Mouse (Mus musculus): ENCODE measurements around the gene Dclk2. TPM values are rescaled to one million over a fixed set of nuclear protein-coding genes. Genes with fewer than 3 reads are reported as not detected.

The Dclk2 gene
- polyA plus RNA-seq, 1 experiment, result 0.80 TPM

- TF ChIP-seq FOSL1 (IDR thresholded peaks at IDR 0.05; ENCODE audit: insufficient read depth, low read length, poor library complexity, severe bottlenecking) (no peak), MYOG (IDR thresholded peaks at IDR 0.05; ENCODE audit: control insufficient read depth, extremely low read depth, insufficient read length) (no peak), MAX (IDR thresholded peaks at IDR 0.05) (no peak), MYOD1 (IDR thresholded peaks at IDR 0.05; ENCODE audit: control insufficient read depth, insufficient read length, low read depth) (no peak), USF1 (IDR thresholded peaks at IDR 0.05; ENCODE audit: low read depth) (no peak), CEBPB (IDR thresholded peaks at IDR 0.05; ENCODE audit: low read depth) (no peak), CTCF (IDR thresholded peaks at IDR 0.05; ENCODE audit: control insufficient read depth, insufficient read depth, insufficient read length) (no peak)
- H3K4me3 ChIP-seq (ENCODE audit: insufficient read depth, poor library complexity, severe bottlenecking), result no peak overlapping the region
- no peak overlapping the region for H3ac ChIP-seq (ENCODE audit: control insufficient read depth, insufficient read length, low read depth)
- H3K36me3 ChIP-seq (ENCODE audit: control insufficient read depth, insufficient read depth), result no peaks in the 10 kb centered on the region
- no peaks in the 10 kb centered on the region for H3K79me2 ChIP-seq (ENCODE audit: control insufficient read depth, insufficient read depth)
- H3K79me3 ChIP-seq (ENCODE audit: low read depth), result no peaks in the 10 kb centered on the region
- H3K27me3 ChIP-seq (ENCODE audit: control insufficient read depth, insufficient read depth, insufficient read length), result no peaks in the 10 kb centered on the region
These were observed 49.7 kb downstream of the Dclk2 start for GRCm38 (mm10) chr3:86870952-86871351.

GRCm38 (mm10) chr3:86870411-86870810 lies 50.2 kb downstream of the Dclk2 start:
- no peaks in the 10 kb centered on the region for H3K27me3 ChIP-seq (ENCODE audit: control insufficient read depth, insufficient read depth, insufficient read length)
- H3K36me3 ChIP-seq (ENCODE audit: control insufficient read depth, insufficient read depth), result no peaks in the 10 kb centered on the region
- no peaks in the 10 kb centered on the region for H3K79me3 ChIP-seq (ENCODE audit: low read depth)
- no peak overlapping the region for H3ac ChIP-seq (ENCODE audit: control insufficient read depth, insufficient read length, low read depth)
- no peaks in the 10 kb centered on the region for H3K79me2 ChIP-seq (ENCODE audit: control insufficient read depth, insufficient read depth)
- H3K4me3 ChIP-seq (ENCODE audit: insufficient read depth, poor library complexity, severe bottlenecking), result no peak overlapping the region
- TF ChIP-seq MAX (IDR thresholded peaks at IDR 0.05), result no peak
- no peak for TF ChIP-seq CTCF (IDR thresholded peaks at IDR 0.05; ENCODE audit: control insufficient read depth, insufficient read depth, insufficient read length)
- TF ChIP-seq CEBPB (IDR thresholded peaks at IDR 0.05; ENCODE audit: low read depth), result no peak

- Histone ChIP-seq H3ac (ENCODE audit: control insufficient read depth, insufficient read length, low read depth) (no peak overlapping the region), H3K4me3 (ENCODE audit: insufficient read depth, poor library complexity, severe bottlenecking) (no peak overlapping the region), H3K36me3 (ENCODE audit: control insufficient read depth, insufficient read depth) (no peaks in the 10 kb centered on the region), H3K27me3 (ENCODE audit: control insufficient read depth, insufficient read depth, insufficient read length) (no peaks in the 10 kb centered on the region), H3K79me3 (ENCODE audit: low read depth) (no peaks in the 10 kb centered on the region), H3K79me2 (ENCODE audit: control insufficient read depth, insufficient read depth) (no peaks in the 10 kb centered on the region)
- TF ChIP-seq CTCF (IDR thresholded peaks at IDR 0.05; ENCODE audit: control insufficient read depth, insufficient read depth, insufficient read length), result no peak
- no peak for TF ChIP-seq CEBPB (IDR thresholded peaks at IDR 0.05; ENCODE audit: low read depth)
- TF ChIP-seq USF1 (IDR thresholded peaks at IDR 0.05; ENCODE audit: low read depth), result no peak
- no peak for TF ChIP-seq FOSL1 (IDR thresholded peaks at IDR 0.05; ENCODE audit: insufficient read depth, low read length, poor library complexity, severe bottlenecking)
- TF ChIP-seq MAX (IDR thresholded peaks at IDR 0.05), result no peak
- TF ChIP-seq MYOD1 (IDR thresholded peaks at IDR 0.05; ENCODE audit: control insufficient read depth, insufficient read length, low read depth), result no peak
- TF ChIP-seq MYOG (IDR thresholded peaks at IDR 0.05; ENCODE audit: control insufficient read depth, extremely low read depth, insufficient read length), result no peak
These were observed 51.9 kb downstream of the Dclk2 start for GRCm38 (mm10) chr3:86868721-86869120.

- TF ChIP-seq FOSL1 (IDR thresholded peaks at IDR 0.05; ENCODE audit: insufficient read depth, low read length, poor library complexity, severe bottlenecking) (no peak), MYOG (IDR thresholded peaks at IDR 0.05; ENCODE audit: control insufficient read depth, extremely low read depth, insufficient read length) (no peak), USF1 (IDR thresholded peaks at IDR 0.05; ENCODE audit: low read depth) (no peak), MAX (IDR thresholded peaks at IDR 0.05) (no peak), MYOD1 (IDR thresholded peaks at IDR 0.05; ENCODE audit: control insufficient read depth, insufficient read length, low read depth) (no peak), CEBPB (IDR thresholded peaks at IDR 0.05; ENCODE audit: low read depth) (no peak)
- Histone ChIP-seq H3K27me3 (ENCODE audit: control insufficient read depth, insufficient read depth, insufficient read length) (no peaks in the 10 kb centered on the region), H3K4me3 (ENCODE audit: insufficient read depth, poor library complexity, severe bottlenecking) (no peak overlapping the region), H3K79me2 (ENCODE audit: control insufficient read depth, insufficient read depth) (no peaks in the 10 kb centered on the region), H3K79me3 (ENCODE audit: low read depth) (no peaks in the 10 kb centered on the region), H3ac (ENCODE audit: control insufficient read depth, insufficient read length, low read depth) (no peak overlapping the region), H3K36me3 (ENCODE audit: control insufficient read depth, insufficient read depth) (no peaks in the 10 kb centered on the region)
These were observed 57.2 kb downstream of the Dclk2 start for GRCm38 (mm10) chr3:86863327-86864008.

GRCm38 (mm10) chr3:86862939-86863311 lies 57.7 kb downstream of the Dclk2 start:
- H3K79me3 ChIP-seq (ENCODE audit: low read depth), result no peaks in the 10 kb centered on the region
- no peak overlapping the region for H3K4me3 ChIP-seq (ENCODE audit: insufficient read depth, poor library complexity, severe bottlenecking)
- H3K79me2 ChIP-seq (ENCODE audit: control insufficient read depth, insufficient read depth), result no peaks in the 10 kb centered on the region
- no peaks in the 10 kb centered on the region for H3K27me3 ChIP-seq (ENCODE audit: control insufficient read depth, insufficient read depth, insufficient read length)
- TF ChIP-seq CEBPB (IDR thresholded peaks at IDR 0.05; ENCODE audit: low read depth) (no peak), CTCF (IDR thresholded peaks at IDR 0.05; ENCODE audit: control insufficient read depth, insufficient read depth, insufficient read length) (no peak), MYOG (IDR thresholded peaks at IDR 0.05; ENCODE audit: control insufficient read depth, extremely low read depth, insufficient read length) (no peak), MYOD1 (IDR thresholded peaks at IDR 0.05; ENCODE audit: control insufficient read depth, insufficient read length, low read depth) (no peak), FOSL1 (IDR thresholded peaks at IDR 0.05; ENCODE audit: insufficient read depth, low read length, poor library complexity, severe bottlenecking) (no peak), USF1 (IDR thresholded peaks at IDR 0.05; ENCODE audit: low read depth) (no peak), MAX (IDR thresholded peaks at IDR 0.05) (no peak)
- no peak overlapping the region for H3ac ChIP-seq (ENCODE audit: control insufficient read depth, insufficient read length, low read depth)
- H3K36me3 ChIP-seq (ENCODE audit: control insufficient read depth, insufficient read depth), result no peaks in the 10 kb centered on the region

Measured in C2C12 (cell line).